In genomic region chr10:96586191-96586880, GRCm38 (mm10) we compare ENCODE assay signal across 20 mouse cellular contexts. TPM values are rescaled to one million over a fixed set of nuclear protein-coding genes. Genes with fewer than 3 reads are reported as not detected.
A peak's percentile ranks its signal among the peaks of the same experiment; 100 is the strongest.
DNase-seq lines count a peak whose midpoint lies in the region; ATAC-seq lines count a peak whose summit lies in the region.
"Had no signal": no experiment of that assay in that cellular context is flagged by ENCODE, and none has a peak within 500 bp of the region (broad histone marks: within the 10 kb centered on the region; RNA-seq: fewer than 3 reads in every experiment).

No protein-coding gene starts in this region.

- no peak for ATAC-seq in lung, embryonic 15.5 days (ENCODE audit: borderline replicate concordance, extremely low read depth, low FRiP score, low TSS enrichment)
- ATAC-seq in embryonic facial prominence, embryonic 13.5 days (ENCODE audit: insufficient number of reproducible peaks, insufficient read depth, low FRiP score, low TSS enrichment, low read depth), result no peak
- no peak for ATAC-seq in stomach, embryonic 15.5 days (ENCODE audit: insufficient read depth, low FRiP score, low read depth)
- ATAC-seq: forebrain, postnatal 0 days had no signal

- WGBS in lung, embryonic 15.5 days, result 34% methylated on average over 4 of the region's 4 CpGs
- 51% methylated on average over 4 of the region's 4 CpGs for WGBS in embryonic facial prominence, embryonic 13.5 days
- 77% methylated on average over 4 of the region's 4 CpGs for WGBS in limb, embryonic 10.5 days
- 38% methylated on average over 4 of the region's 4 CpGs for WGBS in stomach, embryonic 15.5 days

- no peak overlapping the region for H3K9ac ChIP-seq in lung, embryonic 15.5 days
- H3K9ac ChIP-seq in embryonic facial prominence, embryonic 13.5 days, result no peak overlapping the region
- no peak overlapping the region for H3K9ac ChIP-seq in stomach, embryonic 15.5 days
- H3K9ac ChIP-seq: forebrain, postnatal 0 days; midbrain, embryonic 12.5 days; neural tube, embryonic 13.5 days had no signal

- no peak overlapping the region for H3K4me3 ChIP-seq in lung, embryonic 15.5 days
- H3K4me3 ChIP-seq in embryonic facial prominence, embryonic 13.5 days, result no peak overlapping the region
- no peak overlapping the region for H3K4me3 ChIP-seq in limb, embryonic 10.5 days
- no peak overlapping the region for H3K4me3 ChIP-seq in stomach, embryonic 15.5 days (replicated peaks)
- H3K4me3 ChIP-seq: heart, embryonic 10.5 days; left cerebral cortex, adult 2 months; midbrain, embryonic 12.5 days; neural tube, embryonic 13.5 days had no signal

- H3K36me3 ChIP-seq in lung, embryonic 15.5 days, result no peaks in the 10 kb centered on the region
- H3K36me3 ChIP-seq in embryonic facial prominence, embryonic 13.5 days, result no peaks in the 10 kb centered on the region
- no peaks in the 10 kb centered on the region for H3K36me3 ChIP-seq in limb, embryonic 10.5 days
- H3K36me3 ChIP-seq in stomach, embryonic 15.5 days, result no peaks in the 10 kb centered on the region
- H3K36me3 ChIP-seq: heart, embryonic 10.5 days; midbrain, embryonic 12.5 days; neural tube, embryonic 13.5 days had no signal

- no peaks in the 10 kb centered on the region for H3K9me3 ChIP-seq in lung, embryonic 15.5 days
- H3K9me3 ChIP-seq in embryonic facial prominence, embryonic 13.5 days, result no peaks in the 10 kb centered on the region
- H3K9me3 ChIP-seq in limb, embryonic 10.5 days (replicated peaks), result no peaks in the 10 kb centered on the region
- H3K9me3 ChIP-seq in stomach, embryonic 15.5 days, result no peaks in the 10 kb centered on the region
- H3K9me3 ChIP-seq: heart, embryonic 10.5 days; midbrain, embryonic 12.5 days; neural tube, embryonic 13.5 days had no signal

- DNase-seq in lung, adult 18-20 months, result no peak
- DNase-seq in limb, embryonic 10.5 days (ENCODE audit: low spot score), result no peak
- DNase-seq in right cerebral cortex, postnatal 36 days (ENCODE audit: low spot score in 2 of 2), result no peak
- no peak for DNase-seq in layer of hippocampus, adult 8-10 months (ENCODE audit: low spot score in 2 of 2)
- DNase-seq: adrenal gland, postnatal 36 days; cerebellum, adult 11-12 months; cerebellum, postnatal 25 days; forebrain, postnatal 0 days; heart, postnatal 10 days; kidney, adult 8-10 months; kidney, postnatal 25 days; lung, adult 2 months had no signal

- H3K27me3 ChIP-seq in lung, embryonic 15.5 days, result no peaks in the 10 kb centered on the region
- no peaks in the 10 kb centered on the region for H3K27me3 ChIP-seq in embryonic facial prominence, embryonic 13.5 days
- H3K27me3 ChIP-seq in limb, embryonic 10.5 days (ENCODE audit: low read depth, poor library complexity, severe bottlenecking), result no peaks in the 10 kb centered on the region
- H3K27me3 ChIP-seq in stomach, embryonic 15.5 days (replicated peaks), result no peaks in the 10 kb centered on the region
- H3K27me3 ChIP-seq: CH12.LX; midbrain, embryonic 12.5 days; neural tube, embryonic 13.5 days had no signal

- H3K27ac ChIP-seq in lung, embryonic 15.5 days, result peak overlapping the region; percentile 59
- H3K27ac ChIP-seq in embryonic facial prominence, embryonic 13.5 days, result peak overlapping the region; percentile 77
- peak overlapping the region; percentile 77 for H3K27ac ChIP-seq in limb, embryonic 10.5 days
- H3K27ac ChIP-seq in stomach, embryonic 15.5 days, result peak overlapping the region; percentile 40; the same call in 1 of the 2 replicates
- H3K27ac ChIP-seq: heart, embryonic 10.5 days; left cerebral cortex, adult 2 months; midbrain, embryonic 12.5 days; neural tube, embryonic 13.5 days had no signal

- H3K4me1 ChIP-seq in lung, embryonic 15.5 days, result peaks cover 8% of the 10 kb centered on the region; the same call in 1 of the 2 replicates
- H3K4me1 ChIP-seq in embryonic facial prominence, embryonic 13.5 days, result peaks cover 24% of the 10 kb centered on the region
- H3K4me1 ChIP-seq in limb, embryonic 10.5 days, result peaks cover 29% of the 10 kb centered on the region
- no peaks in the 10 kb centered on the region for H3K4me1 ChIP-seq in stomach, embryonic 15.5 days
- H3K4me1 ChIP-seq: heart, embryonic 10.5 days; neural tube, embryonic 13.5 days had no signal

- H3K4me2 ChIP-seq in lung, embryonic 15.5 days, result no peak overlapping the region
- peak overlapping the region; percentile 33 for H3K4me2 ChIP-seq in embryonic facial prominence, embryonic 13.5 days
- H3K4me2 ChIP-seq in stomach, embryonic 15.5 days, result no peak overlapping the region
- H3K4me2 ChIP-seq: midbrain, embryonic 12.5 days; neural tube, embryonic 13.5 days had no signal

RNA-seq across cellular contexts. Expression of gene Btg1, which starts 30.5 kb away (rescaled TPM):
- 53.7 and 59.3 TPM in 2 replicates for polyA plus RNA-seq in lung, embryonic 15.5 days (2015; fragmentation: Nextera tagmentation; extraction: Ambion mirVana)
- 83.5 and 84.5 TPM in 2 replicates for polyA plus RNA-seq in embryonic facial prominence, embryonic 13.5 days (2015; fragmentation: Nextera tagmentation; extraction: Ambion mirVana)
- polyA plus RNA-seq in limb, embryonic 10.5 days (2016; fragmentation: Nextera tagmentation; extraction: Ambion mirVana), result 19.3 and 34.6 TPM in 2 replicates
- polyA plus RNA-seq in stomach, embryonic 15.5 days (2015; fragmentation: Nextera tagmentation; extraction: Ambion mirVana), result 61.2 and 62.3 TPM in 2 replicates
- total RNA-seq in layer of hippocampus, adult 8-10 months (2022), result 10 to 100 TPM; 46.5 to 59.9 (median 50.7) TPM
